Mouse (Mus musculus) telencephalon, adult 2 months (tissue): ENCODE results near the gene Capn13.
A peak's percentile ranks its signal among the peaks of the same experiment; 100 is the strongest.
"Not testable (repeated sequence)": the region's sequence is repeated elsewhere in the genome, so short reads cannot be mapped to it uniquely, and the experiment has no call there.

ENCODE experiments used
- DNase-seq: peaks from one replicate; pipeline ENCODE4 v3.0.0-alpha.2; 2011; ENCODE audit warnings: low read depth, low spot score

Gene Capn13

DNA sequence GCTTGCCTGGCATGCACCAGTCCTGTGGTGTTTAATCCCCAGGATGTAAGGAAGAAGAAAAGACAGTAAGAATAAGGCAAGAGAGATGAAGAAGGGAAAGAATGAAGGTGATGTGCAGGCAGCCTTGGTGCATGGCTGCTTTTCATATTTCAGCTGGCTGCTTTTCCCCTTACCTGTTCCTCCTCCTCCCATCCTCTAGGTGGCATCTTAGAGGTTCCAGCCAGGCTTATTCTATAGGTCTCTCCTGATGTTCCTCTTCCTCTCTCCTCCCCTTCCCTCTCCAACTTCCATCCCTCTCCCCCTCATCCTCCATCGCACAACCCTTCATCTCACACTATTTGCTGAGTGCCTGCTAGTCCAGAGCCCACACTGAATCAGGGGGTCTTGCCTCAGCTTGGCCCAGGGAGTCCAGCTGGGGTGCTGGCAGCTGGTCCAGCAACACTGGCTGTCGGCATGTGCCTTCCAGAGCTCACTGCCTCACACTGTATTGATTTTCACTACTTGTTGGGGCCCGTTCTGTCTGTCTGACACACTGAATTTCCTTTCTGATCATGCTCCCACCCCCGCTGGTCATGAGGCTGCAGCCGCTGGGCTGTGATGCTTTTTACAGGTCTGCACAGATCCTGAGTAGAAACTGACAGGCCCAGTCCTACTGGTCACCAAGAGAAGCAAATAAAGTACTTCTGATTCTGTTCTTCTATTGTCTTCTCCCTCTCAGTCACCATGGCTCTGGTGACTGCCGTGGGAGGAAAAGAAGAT lies 56.9 kb downstream of the Capn13 start:
- no peak for DNase-seq

DNA sequence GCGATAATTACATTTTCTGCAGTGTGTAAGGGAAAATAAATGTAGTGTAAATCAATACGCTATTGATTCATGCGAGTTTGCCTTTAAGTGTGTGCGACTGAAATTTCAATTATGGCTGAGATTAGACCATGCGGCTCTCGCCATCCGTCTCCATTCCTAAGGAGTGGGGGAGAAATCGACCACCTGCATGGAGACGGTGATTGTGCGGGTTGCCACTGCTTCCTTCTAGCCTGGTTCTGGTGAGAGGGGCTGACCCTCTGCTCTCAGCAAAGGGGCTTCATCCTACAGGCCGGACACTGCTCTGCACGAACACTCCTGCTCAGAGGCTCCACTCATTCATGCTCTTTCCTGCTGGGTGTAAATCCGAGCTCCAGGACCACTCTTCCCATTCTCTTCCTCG lies 58.0 kb downstream of the Capn13 start:
- no peak for DNase-seq

GRCm38 (mm10) chr17:73329071-73329470 lies 71.6 kb downstream of the Capn13 start:
- DNase-seq, result no peak

DNA sequence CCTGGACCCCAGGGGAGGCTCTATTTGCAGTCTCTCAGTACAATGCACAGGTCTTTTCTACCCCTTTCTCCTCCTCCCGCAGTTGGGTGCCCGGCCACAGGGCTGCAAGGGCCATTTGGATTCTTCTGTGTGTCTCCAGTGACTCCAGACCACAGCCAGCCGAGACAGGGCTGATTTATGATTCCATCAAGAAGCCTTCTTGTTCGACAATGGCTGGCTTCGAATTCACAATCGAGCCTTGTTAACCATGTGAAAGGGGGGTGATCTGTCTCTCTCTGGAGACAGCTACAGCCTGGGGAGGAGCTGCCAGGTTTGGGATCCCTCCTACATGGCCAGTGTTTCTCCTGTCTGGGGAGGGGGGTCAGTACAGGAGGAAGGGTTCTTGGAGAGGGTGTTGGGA lies 75.4 kb downstream of the Capn13 start:
- DNase-seq, result no peak

DNA sequence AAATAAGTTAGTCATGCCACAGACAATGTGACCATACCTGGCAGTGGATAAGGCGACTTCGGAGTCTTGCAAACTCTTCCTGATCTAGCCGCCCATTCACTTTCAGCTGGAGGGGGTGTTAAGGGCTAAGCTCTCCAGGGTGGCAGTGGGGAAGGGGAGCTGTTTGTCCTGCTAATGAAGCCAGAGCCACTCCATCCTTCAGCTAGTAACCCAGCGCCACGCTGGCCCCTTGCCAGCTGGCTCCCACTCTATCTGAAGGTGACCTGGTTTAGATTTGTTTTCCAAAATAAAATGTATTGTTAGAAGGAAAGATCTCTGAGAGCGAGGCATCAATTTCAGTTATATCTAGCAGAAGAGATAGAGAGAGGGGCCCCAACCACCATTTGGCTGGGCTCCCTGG lies 75.9 kb downstream of the Capn13 start:
- DNase-seq, result no peak

DNA sequence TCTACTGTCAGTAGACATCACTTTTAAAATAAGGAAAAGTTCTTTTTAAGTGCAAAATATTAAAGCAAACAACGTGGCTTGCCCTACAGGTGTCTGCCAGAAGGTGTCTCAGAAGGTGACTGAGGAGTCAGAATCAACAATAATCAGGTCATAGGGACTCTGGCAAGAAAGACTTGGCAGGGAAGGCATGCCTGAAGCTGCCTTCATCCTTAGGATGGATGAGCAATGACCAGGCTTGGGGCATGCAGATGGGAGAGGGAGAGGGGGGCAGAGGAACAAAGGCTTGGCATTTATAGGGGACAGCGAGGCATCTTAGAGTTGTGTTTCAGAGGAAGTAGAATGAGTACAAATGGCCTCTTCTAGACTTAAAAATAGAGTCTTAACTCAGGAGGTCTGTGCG lies 76.7 kb downstream of the Capn13 start:
- DNase-seq, result no peak

DNA sequence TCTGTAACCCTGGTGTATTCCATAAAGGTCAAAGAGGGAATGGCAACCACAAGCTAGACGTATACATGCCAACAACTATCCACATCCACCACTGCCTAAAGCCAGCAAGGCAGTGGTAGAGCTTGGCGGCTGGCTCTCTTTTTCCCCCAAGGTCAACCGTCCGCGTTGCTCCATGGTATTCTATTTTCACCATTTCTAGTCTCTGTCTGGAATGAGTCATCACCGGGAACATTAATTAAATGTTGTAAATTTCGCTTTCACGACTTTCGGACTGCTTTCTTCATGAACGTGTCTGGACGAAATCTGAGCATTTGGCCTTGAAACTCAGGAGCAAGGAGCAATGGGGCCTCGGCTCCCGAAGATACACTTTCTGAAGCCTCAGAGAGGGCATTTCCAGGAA lies 85.9 kb downstream of the Capn13 start:
- no peak for DNase-seq

DNA sequence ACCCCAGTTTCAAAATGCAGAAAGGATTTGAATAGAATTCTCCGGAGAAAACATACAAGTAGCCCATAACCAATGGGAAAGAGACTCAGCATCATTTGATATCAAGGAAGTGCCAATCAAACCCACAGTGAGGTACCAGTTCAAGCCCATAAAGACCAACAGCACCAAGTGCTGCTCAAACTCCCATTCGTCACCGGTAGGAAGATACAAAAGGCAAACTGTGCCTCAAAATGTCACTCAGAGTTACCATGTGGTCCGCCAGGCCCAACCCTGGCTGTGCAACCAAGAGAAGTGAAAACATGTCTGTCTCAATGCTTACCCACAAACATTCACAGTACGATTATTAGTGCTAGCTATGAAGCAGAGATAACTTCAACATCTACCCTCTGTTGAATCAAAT lies 89.2 kb downstream of the Capn13 start:
- DNase-seq, result no peak

- no peak for DNase-seq
Measured at GRCm38 (mm10) chr17:73308691-73309090, 92.0 kb downstream of the Capn13 start.

- no peak for DNase-seq
Measured at GRCm38 (mm10) chr17:73306626-73307025, 94.0 kb downstream of the Capn13 start.

DNA sequence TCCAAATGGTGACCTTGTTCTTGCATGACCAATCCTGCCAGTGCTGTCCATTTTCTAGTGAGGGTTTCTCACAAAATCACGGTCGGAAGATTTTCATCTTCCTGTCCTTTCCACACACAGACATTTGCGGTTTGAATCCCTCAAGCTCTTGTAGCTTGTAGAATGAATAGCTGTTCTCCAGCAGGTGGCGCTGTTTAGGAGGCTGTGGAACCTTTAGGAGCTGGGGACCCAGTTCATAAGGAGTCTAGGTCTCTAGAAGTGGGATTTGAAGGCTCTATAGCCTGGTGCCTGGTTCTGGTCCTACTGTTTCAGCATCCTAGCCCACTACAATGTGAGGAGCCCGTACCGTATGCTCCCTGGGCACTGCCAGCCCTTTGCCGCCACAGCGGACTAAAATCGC lies 95.0 kb downstream of the Capn13 start:
- peak; percentile 70 for DNase-seq

DNA sequence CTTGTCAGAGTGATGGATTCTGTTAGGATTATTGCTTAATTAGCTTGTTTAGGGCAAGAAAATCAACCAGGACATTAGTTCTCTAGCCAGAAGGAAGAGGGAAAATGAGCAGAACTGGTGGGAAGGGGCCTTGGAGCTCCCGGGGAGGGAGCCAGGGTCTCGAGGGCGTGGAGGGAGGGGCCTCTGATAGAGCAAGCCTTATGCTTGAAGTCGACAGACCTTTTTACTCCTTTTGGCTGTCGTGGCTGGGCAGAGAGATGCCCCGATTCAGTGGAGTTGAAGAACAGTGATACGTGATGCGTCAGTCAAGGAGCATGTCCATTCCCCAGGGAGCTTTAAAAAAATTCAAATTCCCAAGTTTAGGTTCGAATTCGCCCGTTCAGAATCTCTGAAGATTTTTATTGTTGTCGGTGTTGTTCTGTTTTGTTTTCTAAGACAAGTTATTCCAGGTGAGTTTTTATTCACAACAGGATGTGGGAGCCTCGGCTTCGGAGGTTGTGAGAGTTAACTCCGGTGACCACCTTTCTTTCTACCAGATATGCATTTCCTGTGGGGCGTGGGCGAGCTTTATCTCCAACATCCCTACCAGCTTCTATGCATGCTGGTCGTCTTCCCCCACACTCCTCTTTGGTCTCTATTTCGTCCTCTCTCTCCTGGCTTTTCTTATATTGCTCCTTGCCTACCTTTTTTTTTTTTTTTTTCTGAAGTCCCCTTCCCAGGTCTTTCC lies 96.4 kb downstream of the Capn13 start:
- DNase-seq, result no peak

- DNase-seq, result no peak
Measured at GRCm38 (mm10) chr17:73303676-73304075, 97.0 kb downstream of the Capn13 start.

GRCm38 (mm10) chr17:73303217-73303616 lies 97.4 kb downstream of the Capn13 start:
- DNase-seq, result peak; percentile 55

DNA sequence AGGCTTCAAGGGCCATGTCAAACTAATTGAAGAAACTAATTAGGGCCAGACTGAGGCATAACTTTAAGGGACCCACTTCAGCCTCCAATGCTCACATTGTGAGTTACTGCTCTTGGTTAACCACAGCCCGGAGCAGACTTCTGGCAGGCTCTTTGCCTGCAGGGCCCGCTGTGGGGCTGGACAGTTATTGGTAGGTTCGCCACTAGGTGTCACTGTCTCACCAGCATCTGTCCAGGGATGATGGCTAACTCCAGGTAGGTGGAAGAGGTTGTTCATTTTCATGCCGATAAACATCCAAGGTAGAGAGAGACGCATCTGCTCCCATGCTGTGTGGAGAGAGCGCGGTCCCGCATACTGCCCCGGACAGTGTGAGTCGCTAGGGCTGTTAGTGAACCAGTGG lies 98.6 kb downstream of the Capn13 start:
- DNase-seq, result peak; percentile 33

DNA sequence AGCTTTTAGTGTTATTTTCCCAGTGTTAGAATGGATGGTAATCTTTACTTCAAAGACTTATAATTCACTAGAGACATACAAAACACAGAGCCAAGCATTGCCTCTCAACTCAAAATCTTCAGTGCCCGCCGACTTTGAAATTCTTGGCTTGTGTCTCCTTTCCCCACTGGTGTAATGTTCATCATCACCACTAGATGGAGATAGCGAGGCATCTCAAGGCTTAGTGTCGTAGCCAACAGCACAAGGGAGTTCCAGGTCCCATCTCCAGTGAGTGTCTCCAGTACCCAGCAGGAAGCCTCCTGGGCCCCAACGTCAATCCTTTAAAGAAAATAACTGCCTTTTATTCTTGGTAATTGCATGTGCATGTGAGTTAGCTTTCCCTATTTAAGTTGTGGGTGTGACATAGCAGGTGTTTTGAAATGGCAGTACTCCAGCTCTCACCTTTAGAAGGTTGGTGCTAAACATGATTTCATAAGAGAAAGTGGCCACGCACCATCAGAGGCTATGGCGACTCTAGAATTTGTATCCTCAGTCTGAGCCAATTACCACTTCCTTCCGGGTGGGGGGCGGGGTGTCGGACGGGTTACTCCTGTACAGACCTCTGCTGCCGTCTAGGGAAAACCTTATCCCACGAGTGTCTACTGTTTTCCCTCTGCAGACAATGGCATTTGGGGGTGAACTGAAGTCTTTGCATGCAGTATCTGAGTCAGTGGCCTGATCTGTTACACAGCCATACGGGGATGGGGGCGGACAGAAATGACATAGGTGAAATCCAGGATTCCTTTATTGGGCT lies 99.2 kb downstream of the Capn13 start:
- peak; percentile 42 for DNase-seq

- DNase-seq, result no peak
Measured at GRCm38 (mm10) chr17:73300147-73300880, 100.4 kb downstream of the Capn13 start.

DNA sequence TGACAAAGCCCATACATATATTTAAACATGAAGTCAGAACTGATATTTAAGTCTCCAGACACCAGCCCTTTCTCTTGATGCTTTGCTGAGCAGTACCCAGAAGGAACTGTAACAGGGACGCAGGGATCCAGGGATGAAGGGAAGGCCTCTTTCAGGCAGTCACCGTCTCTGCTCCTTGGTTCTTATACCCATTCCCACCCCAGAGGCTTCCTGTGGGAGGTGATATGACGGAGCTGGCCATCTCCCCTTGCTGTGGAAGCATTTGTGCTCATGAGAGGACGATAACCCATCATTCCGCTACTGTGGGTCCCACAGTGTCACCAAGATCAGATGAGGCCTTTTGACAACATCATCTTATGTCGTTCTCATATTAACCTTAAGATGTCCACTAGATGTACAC lies 101.7 kb downstream of the Capn13 start:
- DNase-seq, result no peak

DNA sequence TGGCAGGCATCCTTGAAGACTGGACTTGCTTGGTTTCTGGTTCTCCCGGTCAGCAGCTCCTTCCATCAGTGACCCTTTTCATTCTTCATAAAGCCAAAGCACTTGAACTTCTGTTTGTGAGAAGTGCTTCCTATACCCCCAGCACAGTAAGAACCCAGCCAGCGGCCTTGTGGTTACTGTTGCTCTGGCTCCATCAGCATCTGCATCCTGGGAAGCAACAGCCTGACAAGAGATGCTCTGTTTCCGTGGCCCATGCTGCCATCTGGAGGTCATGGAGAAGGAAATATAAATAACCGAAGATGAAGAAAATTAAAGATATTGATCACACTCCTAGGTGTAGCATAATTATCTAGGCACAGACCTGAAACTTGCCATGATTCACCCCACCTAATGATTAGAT lies 103.8 kb downstream of the Capn13 start:
- peak; percentile 39 for DNase-seq

GRCm38 (mm10) chr17:73293237-73293636 lies 107.4 kb downstream of the Capn13 start:
- DNase-seq, result no peak

DNA sequence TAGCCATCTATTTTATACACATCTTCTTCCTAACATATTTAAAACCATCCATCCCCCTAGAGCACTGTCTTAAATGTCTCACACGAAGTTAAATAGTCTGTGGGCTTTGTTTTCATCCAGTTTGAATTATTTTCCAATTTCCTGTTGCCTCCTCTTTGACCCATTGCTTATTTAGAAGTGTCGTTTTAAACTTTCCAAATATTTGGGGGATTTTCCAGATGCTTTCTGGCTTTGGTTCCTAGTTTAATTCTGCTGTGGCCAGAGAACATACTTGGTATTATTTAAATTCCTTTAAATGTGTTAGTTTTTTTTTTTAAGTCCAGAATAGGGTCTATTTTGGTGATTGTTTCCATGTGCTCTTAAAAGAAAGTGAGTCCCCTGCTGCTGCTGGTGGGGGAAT lies 116.4 kb downstream of the Capn13 start:
- no peak for DNase-seq

DNA sequence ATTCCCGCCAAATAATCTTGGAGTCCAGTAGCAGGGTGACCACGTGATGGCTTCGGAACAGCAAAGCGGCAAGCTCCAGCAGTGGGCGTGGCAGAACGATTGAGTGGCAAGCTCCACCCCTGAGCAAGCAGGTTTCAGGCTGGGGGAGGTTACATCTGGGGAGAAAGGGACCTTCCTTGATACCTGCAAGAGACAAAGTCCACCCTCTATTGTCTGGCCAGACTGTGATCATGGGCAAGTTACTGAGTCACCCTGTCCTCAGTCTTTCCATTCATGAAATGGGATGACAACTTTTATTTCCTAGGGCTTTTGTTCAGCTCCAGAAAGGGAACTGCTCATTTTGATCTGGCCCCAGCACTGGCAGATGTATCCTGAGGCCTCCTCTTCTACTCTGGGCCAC lies 118.0 kb downstream of the Capn13 start:
- not testable (repeated sequence) for DNase-seq
